Comparison of ENCODE assay signal across 7 mouse cellular contexts in genomic region chr11:86200460-86201021, GRCm38 (mm10). TPM values are rescaled to one million over a fixed set of nuclear protein-coding genes. Genes with fewer than 3 reads are reported as not detected.
A peak's percentile ranks its signal among the peaks of the same experiment; 100 is the strongest.
DNase-seq lines count a peak whose midpoint lies in the region; ATAC-seq and TF ChIP-seq lines count a peak whose summit lies in the region.

No protein-coding gene starts in this region.

- under 1% methylated on average over 17 of the region's 21 CpGs for WGBS in limb, embryonic 14.5 days
- under 1% methylated on average over 21 of the region's 21 CpGs for WGBS in small intestine, adult 2 months

- peaks cover 64% of the 10 kb centered on the region for H3K36me3 ChIP-seq in erythroblast, embryonic 14.5 days (ENCODE audit: control insufficient read depth)
- peaks cover 32% of the 10 kb centered on the region for H3K36me3 ChIP-seq in limb, embryonic 14.5 days (ENCODE audit: control insufficient read depth, insufficient read depth, low read length)
- H3K36me3 ChIP-seq in small intestine, adult 2 months (ENCODE audit: control insufficient read depth, insufficient read depth, low read length): peaks cover 11% of the 10 kb centered on the region

- ATAC-seq in limb, embryonic 14.5 days (ENCODE audit: low FRiP score, low read depth): peak; percentile 72

- no peaks in the 10 kb centered on the region for H3K27me3 ChIP-seq in erythroblast, embryonic 14.5 days (ENCODE audit: control insufficient read depth)
- H3K27me3 ChIP-seq in limb, embryonic 14.5 days (ENCODE audit: control insufficient read depth, insufficient read depth, low read length): no peaks in the 10 kb centered on the region
- no peaks in the 10 kb centered on the region for H3K27me3 ChIP-seq in small intestine, adult 2 months (ENCODE audit: control insufficient read depth, insufficient read depth, low read length)

- peaks cover 42% of the 10 kb centered on the region for H3K4me1 ChIP-seq in erythroblast, embryonic 14.5 days (ENCODE audit: control insufficient read depth)
- peaks cover 8% of the 10 kb centered on the region; the same call in 1 of the 2 replicates for H3K4me1 ChIP-seq in limb, embryonic 14.5 days (ENCODE audit: control insufficient read depth, insufficient read depth, low read length)
- peaks cover 5% of the 10 kb centered on the region; the same call in 1 of the 2 replicates for H3K4me1 ChIP-seq in small intestine, adult 2 months (ENCODE audit: control insufficient read depth, insufficient read depth, insufficient read length, low read length)

- no peak for TF ChIP-seq POLR2A in limb, embryonic 14.5 days (IDR thresholded peaks at IDR 0.05; ENCODE audit: borderline replicate concordance, extremely low read depth, insufficient read depth, insufficient read length)
- no peak; the same call in 1 of the 2 replicates for TF ChIP-seq POLR2A in small intestine, adult 2 months (IDR thresholded peaks at IDR 0.05; ENCODE audit: low read depth, low read length)

- H3K4me3 ChIP-seq in erythroblast, embryonic 14.5 days (replicated peaks): peak overlapping the region; percentile 79
- H3K4me3 ChIP-seq in limb, embryonic 14.5 days (replicated peaks; ENCODE audit: low read length): peak overlapping the region; percentile 81
- H3K4me3 ChIP-seq in small intestine, adult 2 months (ENCODE audit: low read depth, low read length): peak overlapping the region; percentile 93

- TF ChIP-seq CTCF in small intestine, adult 2 months (IDR thresholded peaks at IDR 0.05; ENCODE audit: extremely low read depth, insufficient read length, insufficient replicate concordance, low read depth, low read length): no peak

- H3K9me3 ChIP-seq in erythroblast, embryonic 14.5 days (ENCODE audit: control insufficient read depth, low read length): peaks cover 20% of the 10 kb centered on the region
- peaks cover 17% of the 10 kb centered on the region for H3K9me3 ChIP-seq in limb, embryonic 14.5 days (ENCODE audit: control insufficient read depth, low read length)

- peak; percentile 20 for DNase-seq in retina, postnatal 7 days (ENCODE audit: low read depth, low spot score)
- DNase-seq in retina, embryonic 14.5 days (ENCODE audit: low spot score): no peak
- DNase-seq in limb, embryonic 14.5 days (ENCODE audit: low spot score): peak; percentile 7
- no peak for DNase-seq in right cerebral cortex, postnatal 10 days (ENCODE audit: low spot score in 2 of 2)
- DNase-seq in adipocyte (ENCODE audit: low spot score): no peak

- H3K27ac ChIP-seq in limb, embryonic 14.5 days (replicated peaks; ENCODE audit: low read depth, low read length): peak overlapping the region; percentile 81
- peak overlapping the region; percentile 97 for H3K27ac ChIP-seq in small intestine, adult 2 months (ENCODE audit: insufficient read depth, low read depth, low read length)

- H3K4me2 ChIP-seq in limb, embryonic 14.5 days (replicated peaks; ENCODE audit: low read depth, low read length, severe bottlenecking): peak overlapping the region; percentile 56

- H3K9ac ChIP-seq in limb, embryonic 14.5 days (ENCODE audit: low read depth, low read length, severe bottlenecking): peak overlapping the region; percentile 62

RNA-seq across cellular contexts. Expression of gene Brip1, which starts 0.5 kb away (rescaled TPM):
- polyA plus RNA-seq in erythroblast, embryonic 14.5 days (2012): 0.03 and 0.08 TPM in 2 replicates
- polyA plus RNA-seq in limb, embryonic 14.5 days (2012; rRNA removed): 3.0 and 5.1 TPM in 2 replicates
- polyA plus RNA-seq in limb, embryonic 14.5 days (2014; fragmentation: Nextera tagmentation; extraction: Ambion mirVana): 8.3 and 8.8 TPM in 2 replicates
- polyA plus RNA-seq in small intestine, adult 2 months (2012; rRNA removed): 0.06 and 0.33 TPM in 2 replicates

RNA-seq across cellular contexts. Expression of gene Ints2, which starts 56.8 kb away (rescaled TPM):
- 0.03 and 0.05 TPM in 2 replicates for polyA plus RNA-seq in erythroblast, embryonic 14.5 days (2012)
- polyA plus RNA-seq in limb, embryonic 14.5 days (2012; rRNA removed): 29.6 and 34.0 TPM in 2 replicates
- 29.4 and 35.4 TPM in 2 replicates for polyA plus RNA-seq in limb, embryonic 14.5 days (2014; fragmentation: Nextera tagmentation; extraction: Ambion mirVana)
- 1.4 and 1.9 TPM in 2 replicates for polyA plus RNA-seq in small intestine, adult 2 months (2012; rRNA removed)

Comparison
In these comparisons a context has a peak if more than half of its experiments do, and no peak if none do; other contexts are left out.
1. DNase-seq: peak in retina, postnatal 7 days (single experiment) and limb, embryonic 14.5 days (single experiment); none in retina, embryonic 14.5 days (single experiment), right cerebral cortex, postnatal 10 days (0 of 2) and adipocyte (single experiment).
2. RNA of gene Ints2, which starts 56.8 kb away (polyA plus RNA-seq): 29.4 to 35.4 TPM in limb, embryonic 14.5 days; 1.4 to 1.9 TPM in small intestine, adult 2 months and 0.03 to 0.05 TPM in erythroblast, embryonic 14.5 days; every median in the first group is over 10 times any median in the second.
3. Peak in every context shown above with its lines, with median percentiles within 50 percentile points of each other: H3K4me3 ChIP-seq.